Mouse (Mus musculus) v-Abl transformed pro-B cells (cell line): ENCODE data around the gene Bace1.

Experiments
- in situ Hi-C, 2 experiments: fragments of 400-800 bp; cut with MboI; formaldehyde crosslinking; loops; one replicate each; pipeline ENCODE4 v1.15.1; 2025; ENCODE audit not compliant: unreplicated experiment in 2 of 2

The Bace1 gene

GRCm38 (mm10) chr9:45869181-45869580 lies 30.8 kb downstream of the Bace1 start:
- in situ Hi-C loops, result loop anchor here in 1 of 2 experiments (25.0 kb wide), 1 partner anchor 282 kb away; no protein-coding TSS in a partner anchor

- in situ Hi-C loops, result loop anchor here in 1 of 2 experiments (25.0 kb wide), 1 partner anchor 283 kb away; no protein-coding TSS in a partner anchor
Measured at GRCm38 (mm10) chr9:45870265-45870664, 31.9 kb downstream of the Bace1 start.

GRCm38 (mm10) chr9:45877928-45878327 lies 39.5 kb downstream of the Bace1 start:
- in situ Hi-C loops, result loop anchor here in 1 of 2 experiments (25.0 kb wide), 1 partner anchor 291 kb away; no protein-coding TSS in a partner anchor

- in situ Hi-C loops, result loop anchor here in 1 of 2 experiments (25.0 kb wide), 1 partner anchor 306 kb away; no protein-coding TSS in a partner anchor
Measured at GRCm38 (mm10) chr9:45893681-45894080, 55.3 kb downstream of the Bace1 start.

- in situ Hi-C loops, result no loop called here
Measured at GRCm38 (mm10) chr9:45905196-45905595, 66.8 kb downstream of the Bace1 start.

- in situ Hi-C loops, result no loop called here
Measured at GRCm38 (mm10) chr9:45905811-45906237, 67.4 kb downstream of the Bace1 start.

GRCm38 (mm10) chr9:45906355-45907077 lies 68.1 kb downstream of the Bace1 start, which contains the start of the genes Pcsk7 and Rnf214:
Gene Pcsk7, plus strand, starts transcription at chr9:45906497.
Gene Rnf214, minus strand, starts transcription at chr9:45906911.
- in situ Hi-C loops, result no loop called here

- in situ Hi-C loops, result no loop called here
Measured at GRCm38 (mm10) chr9:45907078-45907428, 68.7 kb downstream of the Bace1 start.

- in situ Hi-C loops, result loop anchor here (5.0 to 10.0 kb wide), 3 partner anchors 281 to 341 kb away; partner anchors contain the start of gene Apoa4 (in 1 of the 2)
Measured at GRCm38 (mm10) chr9:45910995-45911394, 72.6 kb downstream of the Bace1 start.

GRCm38 (mm10) chr9:45911673-45912072 lies 73.3 kb downstream of the Bace1 start:
- in situ Hi-C loops, result loop anchor here (5.0 to 10.0 kb wide), 3 partner anchors 281 to 341 kb away; partner anchors contain the start of gene Apoa4 (in 1 of the 2)
